Mouse (Mus musculus): Measurements from ENCODE around the gene Rnf123. TPM values are rescaled to one million over a fixed set of nuclear protein-coding genes. Genes with fewer than 3 reads are reported as not detected.

The Rnf123 gene
- polyA plus RNA-seq, 1 experiment = 20.9 TPM

- no peak for TF ChIP-seq POLR2A (IDR thresholded peaks at IDR 0.05; ENCODE audit: insufficient read depth, low read length)
- TF ChIP-seq EP300 (IDR thresholded peaks at IDR 0.05; ENCODE audit: insufficient read depth, low read depth, low read length) = no peak
- TF ChIP-seq CTCF (IDR thresholded peaks at IDR 0.05; ENCODE audit: low read depth, low read length) = no peak
- H3K9ac ChIP-seq (ENCODE audit: low read depth, poor library complexity, severe bottlenecking) = no peak overlapping the region
- no peaks in the 10 kb centered on the region for H3K27me3 ChIP-seq (ENCODE audit: control insufficient read depth, insufficient read depth, low read length, poor library complexity, severe bottlenecking)
- no peaks in the 10 kb centered on the region for H3K4me1 ChIP-seq (ENCODE audit: control insufficient read depth, insufficient read depth, low read length)
- no peak overlapping the region for H3K27ac ChIP-seq (ENCODE audit: insufficient read depth, low read length)
- H3K9me3 ChIP-seq (replicated peaks; ENCODE audit: control insufficient read depth, insufficient read depth, low read length, poor library complexity, severe bottlenecking) = no peaks in the 10 kb centered on the region
- H3K4me3 ChIP-seq (ENCODE audit: low read depth, low read length) = no peak overlapping the region
- no peaks in the 10 kb centered on the region for H3K36me3 ChIP-seq (ENCODE audit: control insufficient read depth, insufficient read depth, low read length, poor library complexity, severe bottlenecking)
Measured at GRCm38 (mm10) chr9:108117143-108117542, 34.0 kb upstream of the Rnf123 start.

GRCm38 (mm10) chr9:108115290-108116077, 32.3 kb upstream of the Rnf123 start:
- no peak overlapping the region for H3K27ac ChIP-seq (ENCODE audit: insufficient read depth, low read length)
- TF ChIP-seq CTCF (IDR thresholded peaks at IDR 0.05; ENCODE audit: low read depth, low read length) = no peak
- TF ChIP-seq EP300 (IDR thresholded peaks at IDR 0.05; ENCODE audit: insufficient read depth, low read depth, low read length) = no peak
- no peak for TF ChIP-seq POLR2A (IDR thresholded peaks at IDR 0.05; ENCODE audit: insufficient read depth, low read length)
- no peaks in the 10 kb centered on the region for H3K4me1 ChIP-seq (ENCODE audit: control insufficient read depth, insufficient read depth, low read length)
- H3K36me3 ChIP-seq (ENCODE audit: control insufficient read depth, insufficient read depth, low read length, poor library complexity, severe bottlenecking) = no peaks in the 10 kb centered on the region
- H3K9ac ChIP-seq (ENCODE audit: low read depth, poor library complexity, severe bottlenecking) = no peak overlapping the region
- no peaks in the 10 kb centered on the region for H3K9me3 ChIP-seq (replicated peaks; ENCODE audit: control insufficient read depth, insufficient read depth, low read length, poor library complexity, severe bottlenecking)
- peak overlapping the region; percentile 6 for H3K4me3 ChIP-seq (ENCODE audit: low read depth, low read length)
- H3K27me3 ChIP-seq (ENCODE audit: control insufficient read depth, insufficient read depth, low read length, poor library complexity, severe bottlenecking) = no peaks in the 10 kb centered on the region

GRCm38 (mm10) chr9:108112719-108113340, 29.7 kb upstream of the Rnf123 start:
- H3K4me1 ChIP-seq (ENCODE audit: control insufficient read depth, insufficient read depth, low read length) = no peaks in the 10 kb centered on the region
- H3K9ac ChIP-seq (ENCODE audit: low read depth, poor library complexity, severe bottlenecking) = no peak overlapping the region
- H3K4me3 ChIP-seq (ENCODE audit: low read depth, low read length) = no peak overlapping the region
- no peaks in the 10 kb centered on the region for H3K27me3 ChIP-seq (ENCODE audit: control insufficient read depth, insufficient read depth, low read length, poor library complexity, severe bottlenecking)
- H3K9me3 ChIP-seq (replicated peaks; ENCODE audit: control insufficient read depth, insufficient read depth, low read length, poor library complexity, severe bottlenecking) = no peaks in the 10 kb centered on the region
- H3K27ac ChIP-seq (ENCODE audit: insufficient read depth, low read length) = no peak overlapping the region
- H3K36me3 ChIP-seq (ENCODE audit: control insufficient read depth, insufficient read depth, low read length, poor library complexity, severe bottlenecking) = no peaks in the 10 kb centered on the region
- TF ChIP-seq CTCF (IDR thresholded peaks at IDR 0.05; ENCODE audit: low read depth, low read length) (no peak), POLR2A (IDR thresholded peaks at IDR 0.05; ENCODE audit: insufficient read depth, low read length) (no peak), EP300 (IDR thresholded peaks at IDR 0.05; ENCODE audit: insufficient read depth, low read depth, low read length) (no peak)

- Histone ChIP-seq H3K4me1 (ENCODE audit: control insufficient read depth, insufficient read depth, low read length) (no peaks in the 10 kb centered on the region), H3K4me3 (ENCODE audit: low read depth, low read length) (no peak overlapping the region), H3K9me3 (replicated peaks; ENCODE audit: control insufficient read depth, insufficient read depth, low read length, poor library complexity, severe bottlenecking) (no peaks in the 10 kb centered on the region), H3K27ac (ENCODE audit: insufficient read depth, low read length) (no peak overlapping the region), H3K27me3 (ENCODE audit: control insufficient read depth, insufficient read depth, low read length, poor library complexity, severe bottlenecking) (no peaks in the 10 kb centered on the region), H3K36me3 (ENCODE audit: control insufficient read depth, insufficient read depth, low read length, poor library complexity, severe bottlenecking) (no peaks in the 10 kb centered on the region), H3K9ac (ENCODE audit: low read depth, poor library complexity, severe bottlenecking) (no peak overlapping the region)
- TF ChIP-seq EP300 (IDR thresholded peaks at IDR 0.05; ENCODE audit: insufficient read depth, low read depth, low read length) (no peak), POLR2A (IDR thresholded peaks at IDR 0.05; ENCODE audit: insufficient read depth, low read length) (no peak), CTCF (IDR thresholded peaks at IDR 0.05; ENCODE audit: low read depth, low read length) (no peak)
Measured at GRCm38 (mm10) chr9:108111593-108112121, 28.5 kb upstream of the Rnf123 start.

DNA sequence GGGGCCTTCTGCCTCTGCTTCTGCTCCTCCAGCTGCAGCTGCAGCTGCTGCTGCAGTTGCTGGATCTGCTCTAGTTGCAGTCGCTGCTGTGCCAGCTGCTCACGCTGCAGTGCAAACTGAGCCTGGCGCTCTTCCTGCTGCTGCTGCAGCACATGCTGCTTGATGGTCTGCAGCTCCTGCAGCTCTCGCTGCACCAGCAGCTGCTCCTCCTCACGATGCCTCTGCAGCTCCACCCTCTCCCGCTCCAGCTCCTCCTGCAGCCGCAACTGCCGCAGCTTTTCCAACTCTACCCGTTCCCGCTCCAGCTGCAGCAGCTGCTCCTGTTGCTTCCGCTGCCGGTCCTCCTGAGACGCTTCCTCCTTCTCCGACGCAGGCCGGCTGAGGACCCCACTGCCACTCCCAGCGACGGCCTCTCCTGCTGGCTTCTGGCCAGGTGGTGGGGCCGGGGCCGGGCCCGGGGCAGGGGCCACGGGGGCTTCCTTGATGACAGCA, 28.0 kb upstream of the Rnf123 start:
- H3K9ac ChIP-seq (ENCODE audit: low read depth, poor library complexity, severe bottlenecking) = no peak overlapping the region
- no peak overlapping the region for H3K27ac ChIP-seq (ENCODE audit: insufficient read depth, low read length)
- H3K36me3 ChIP-seq (ENCODE audit: control insufficient read depth, insufficient read depth, low read length, poor library complexity, severe bottlenecking) = no peaks in the 10 kb centered on the region

More for the DNA sequence above, 28.0 kb upstream of the Rnf123 start:
- Histone ChIP-seq H3K27me3 (ENCODE audit: control insufficient read depth, insufficient read depth, low read length, poor library complexity, severe bottlenecking) (no peaks in the 10 kb centered on the region), H3K4me1 (ENCODE audit: control insufficient read depth, insufficient read depth, low read length) (no peaks in the 10 kb centered on the region), H3K4me3 (ENCODE audit: low read depth, low read length) (no peak overlapping the region), H3K9me3 (replicated peaks; ENCODE audit: control insufficient read depth, insufficient read depth, low read length, poor library complexity, severe bottlenecking) (no peaks in the 10 kb centered on the region)
- no peak for TF ChIP-seq EP300 (IDR thresholded peaks at IDR 0.05; ENCODE audit: insufficient read depth, low read depth, low read length)
- no peak for TF ChIP-seq CTCF (IDR thresholded peaks at IDR 0.05; ENCODE audit: low read depth, low read length)
- no peak for TF ChIP-seq POLR2A (IDR thresholded peaks at IDR 0.05; ENCODE audit: insufficient read depth, low read length)
